Mouse (Mus musculus) cortical plate, adult 2 months (tissue): ENCODE measurements around the gene Fam49a.

ENCODE experiments used
- CTCF ChIP-seq: fragments of 200-500 bp; IDR thresholded peaks from 2 replicates; pipeline ENCODE4 v1.5.1; 2011; ENCODE audit warnings: mild to moderate bottlenecking, control low read depth, low read length; ENCODE audit not compliant: insufficient read depth; ENCODE audit errors: extremely low read depth
- POLR2A ChIP-seq: fragments of 200-500 bp; IDR thresholded peaks from 2 replicates; pipeline ENCODE4 v1.6.1; 2011; ENCODE audit warnings: mild to moderate bottlenecking, low read length, control low read depth; ENCODE audit not compliant: insufficient read depth; ENCODE audit errors: extremely low read depth

- TF ChIP-seq POLR2A: no peak
- TF ChIP-seq CTCF: no peak
These were observed 81.4 kb downstream of the Fam49a start for GRCm38 (mm10) chr12:12343320-12343719.
